Mouse (Mus musculus): ENCODE data around the gene Efcab1. TPM values are rescaled to one million over a fixed set of nuclear protein-coding genes. Genes with fewer than 3 reads are reported as not detected.
"Not testable (repeated sequence)": the region's sequence is repeated elsewhere in the genome, so short reads cannot be mapped to it uniquely, and the experiment has no call there.

Efcab1 gene
- polyA plus RNA-seq, 1 experiment from 2014 or later, result 0.15 TPM

DNA sequence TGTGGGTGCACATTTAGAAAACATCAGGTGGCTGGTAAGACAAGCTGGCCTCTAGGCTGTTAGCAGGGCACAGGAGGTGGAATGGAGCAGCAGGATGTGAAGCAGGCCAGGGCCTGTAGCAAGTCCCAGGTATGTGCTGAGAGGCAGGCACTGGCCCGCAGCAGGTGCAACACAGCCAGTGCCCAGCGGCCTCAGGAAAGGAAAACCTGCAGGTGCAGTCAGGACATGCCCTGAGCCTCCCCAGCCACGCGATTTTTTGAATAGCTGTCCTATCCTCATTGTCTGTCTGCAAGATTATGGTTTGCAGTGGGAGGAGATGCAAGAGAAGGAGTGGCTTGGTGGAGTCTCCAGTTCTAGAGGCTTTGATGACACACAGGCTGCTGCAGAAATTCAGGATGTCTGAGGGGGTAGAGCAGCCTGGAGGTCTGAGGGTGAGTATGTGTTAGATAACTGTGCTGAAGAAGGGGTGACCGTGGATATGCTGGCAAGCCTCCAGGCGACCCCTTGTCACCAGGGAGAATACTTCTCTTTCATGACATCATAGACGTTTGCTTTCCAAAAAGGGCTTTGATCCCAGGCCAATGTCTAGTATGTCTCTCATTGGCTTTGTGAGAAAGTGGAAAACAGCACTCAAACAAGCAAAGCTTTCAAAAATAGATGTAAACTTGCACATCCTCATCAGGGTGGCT is 30.2 kb downstream of the Efcab1 start:
- H3K27me3 ChIP-seq (ENCODE audit: control insufficient read depth, insufficient read depth, low read depth, low read length); H3K9me3 ChIP-seq (replicated peaks; ENCODE audit: control insufficient read depth, low read length); ATAC-seq (ENCODE audit: low read depth); H3K4me3 ChIP-seq (ENCODE audit: low read depth, low read length); H3K4me1 ChIP-seq (ENCODE audit: control insufficient read depth, low read depth, low read length); H3K9ac ChIP-seq (ENCODE audit: low read depth, low read length); H3K27ac ChIP-seq (ENCODE audit: low read length); H3K4me2 ChIP-seq (ENCODE audit: low read depth, low read length); H3K36me3 ChIP-seq (ENCODE audit: control insufficient read depth, insufficient read depth): not testable (repeated sequence)
- WGBS (ENCODE audit: insufficient replicate concordance), result 42% methylated on average over 7 of the region's 7 CpGs

DNA sequence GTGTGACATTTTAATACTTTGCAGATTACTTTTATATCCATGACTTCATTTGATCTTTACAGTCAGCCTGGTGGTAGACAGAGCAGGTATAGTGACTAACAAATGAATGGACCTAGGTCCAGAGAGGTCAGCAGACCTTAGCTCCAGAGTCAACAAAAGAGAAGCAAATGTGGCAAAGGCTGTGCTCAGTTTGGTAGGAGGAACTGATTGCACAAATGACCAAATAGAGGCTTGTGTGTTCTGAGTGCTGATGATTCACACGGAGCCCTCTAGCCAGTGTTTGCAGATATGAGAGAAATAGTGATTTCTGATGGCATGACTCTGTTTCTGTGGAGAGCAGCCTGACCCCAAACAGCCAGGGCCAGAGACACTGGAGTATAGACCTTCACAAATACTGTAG is 33.1 kb downstream of the Efcab1 start:
- H3K36me3 ChIP-seq (ENCODE audit: control insufficient read depth, insufficient read depth), result no peaks in the 10 kb centered on the region
- H3K4me3 ChIP-seq (ENCODE audit: low read depth, low read length), result no peak overlapping the region
- WGBS (ENCODE audit: insufficient replicate concordance), result 26% methylated on average over 1 of the region's 1 CpGs
- no peak overlapping the region for H3K4me2 ChIP-seq (ENCODE audit: low read depth, low read length)
- H3K9ac ChIP-seq (ENCODE audit: low read depth, low read length), result no peak overlapping the region
- H3K27ac ChIP-seq (ENCODE audit: low read length), result peak overlapping the region; percentile 72
- H3K27me3 ChIP-seq (ENCODE audit: control insufficient read depth, insufficient read depth, low read depth, low read length), result no peaks in the 10 kb centered on the region
- H3K9me3 ChIP-seq (replicated peaks; ENCODE audit: control insufficient read depth, low read length), result no peaks in the 10 kb centered on the region
- peak; percentile 91 for ATAC-seq (ENCODE audit: low read depth)
- H3K4me1 ChIP-seq (ENCODE audit: control insufficient read depth, low read depth, low read length), result no peaks in the 10 kb centered on the region

DNA sequence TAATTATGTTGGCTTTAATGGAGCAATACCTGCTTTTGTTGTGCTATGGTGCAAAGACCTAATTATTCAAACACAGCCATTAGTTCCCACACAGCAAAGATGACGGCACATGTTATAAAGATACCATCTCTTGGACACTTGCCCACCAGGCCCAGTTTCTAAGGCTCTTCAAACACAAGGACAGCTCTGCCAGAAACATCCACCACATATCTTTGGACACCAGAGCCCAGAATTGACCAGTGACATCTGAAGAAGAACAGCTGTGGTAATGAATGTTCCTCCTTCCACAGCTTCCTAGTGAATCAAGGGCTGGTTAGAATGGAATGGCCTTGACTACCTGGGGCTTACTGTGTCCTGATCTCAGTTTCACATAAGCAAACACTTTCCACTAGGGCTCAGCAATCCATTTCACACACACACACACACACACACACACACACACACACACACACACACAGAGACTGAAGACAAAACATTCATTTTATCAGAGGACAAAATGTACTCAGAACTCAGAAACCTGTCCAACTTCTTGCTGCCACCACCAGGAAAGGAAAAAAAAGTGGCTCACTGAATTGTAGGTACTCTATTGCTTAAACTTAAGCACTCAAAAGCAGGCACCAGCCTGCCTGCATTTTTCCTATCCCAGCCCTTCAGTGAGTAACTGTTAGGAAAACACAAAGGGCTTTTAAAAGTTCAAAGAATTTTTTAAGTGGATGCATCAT is 33.7 kb downstream of the Efcab1 start:
- Histone ChIP-seq H3K4me1 (ENCODE audit: control insufficient read depth, low read depth, low read length) (no peaks in the 10 kb centered on the region), H3K9ac (ENCODE audit: low read depth, low read length) (no peak overlapping the region), H3K4me2 (ENCODE audit: low read depth, low read length) (no peak overlapping the region), H3K36me3 (ENCODE audit: control insufficient read depth, insufficient read depth) (no peaks in the 10 kb centered on the region), H3K9me3 (replicated peaks; ENCODE audit: control insufficient read depth, low read length) (no peaks in the 10 kb centered on the region), H3K4me3 (ENCODE audit: low read depth, low read length) (no peak overlapping the region), H3K27ac (ENCODE audit: low read length) (peak overlapping the region; percentile 72), H3K27me3 (ENCODE audit: control insufficient read depth, insufficient read depth, low read depth, low read length) (no peaks in the 10 kb centered on the region)
- WGBS (ENCODE audit: insufficient replicate concordance), result 38% methylated on average over 1 of the region's 1 CpGs
- peak; percentile 3; the same call in 1 of the 2 replicates for ATAC-seq (ENCODE audit: low read depth)

DNA sequence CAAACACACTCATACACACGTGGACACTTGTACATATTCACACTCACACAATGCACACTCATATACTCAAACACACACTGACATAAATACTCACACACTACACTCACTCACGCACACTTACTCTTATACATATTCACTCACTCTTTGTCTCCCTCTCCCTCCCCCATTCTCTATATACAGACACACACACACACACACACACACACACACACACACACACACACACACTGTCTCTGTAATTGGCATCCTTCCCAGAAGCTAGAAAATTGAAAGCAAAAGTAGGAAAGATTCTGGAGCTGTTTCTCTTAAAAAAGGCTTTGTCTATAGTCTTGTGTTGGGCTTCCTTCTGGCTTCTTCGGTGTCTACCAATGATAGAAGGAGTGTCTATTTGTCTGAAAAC is 34.5 kb downstream of the Efcab1 start:
- no peak for ATAC-seq (ENCODE audit: low read depth)
- H3K27ac ChIP-seq (ENCODE audit: low read length), result no peak overlapping the region; the same call in 1 of the 2 replicates
- no peaks in the 10 kb centered on the region for H3K36me3 ChIP-seq (ENCODE audit: control insufficient read depth, insufficient read depth)
- no peaks in the 10 kb centered on the region for H3K9me3 ChIP-seq (replicated peaks; ENCODE audit: control insufficient read depth, low read length)
- no peak overlapping the region for H3K4me2 ChIP-seq (ENCODE audit: low read depth, low read length)
- H3K27me3 ChIP-seq (ENCODE audit: control insufficient read depth, insufficient read depth, low read depth, low read length), result no peaks in the 10 kb centered on the region
- WGBS (ENCODE audit: insufficient replicate concordance), result 45% methylated on average over 3 of the region's 3 CpGs
- H3K4me3 ChIP-seq (ENCODE audit: low read depth, low read length), result no peak overlapping the region
- no peaks in the 10 kb centered on the region for H3K4me1 ChIP-seq (ENCODE audit: control insufficient read depth, low read depth, low read length)
- H3K9ac ChIP-seq (ENCODE audit: low read depth, low read length), result no peak overlapping the region

DNA sequence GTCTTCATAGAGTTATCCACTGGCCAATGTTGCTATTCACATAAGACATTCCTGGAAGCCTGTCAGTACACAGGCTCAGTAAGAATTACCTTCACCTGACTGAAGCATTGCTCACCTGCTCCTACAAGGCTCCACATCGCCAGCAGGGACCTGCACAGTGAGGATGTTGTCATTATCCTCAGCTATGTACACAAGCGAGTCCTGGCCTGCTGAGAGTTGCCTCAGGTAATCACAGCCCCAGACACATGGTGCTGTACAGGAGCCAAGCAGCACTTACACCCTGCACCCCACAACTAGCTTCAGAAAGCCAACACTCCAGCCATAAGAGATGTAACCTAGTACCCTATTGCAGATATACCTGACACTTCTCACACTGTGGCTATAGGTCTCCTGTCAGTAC is 37.1 kb downstream of the Efcab1 start:
- no peak overlapping the region for H3K27ac ChIP-seq (ENCODE audit: low read length)
- no peak for ATAC-seq (ENCODE audit: low read depth)
- no peak overlapping the region for H3K9ac ChIP-seq (ENCODE audit: low read depth, low read length)
- H3K4me2 ChIP-seq (ENCODE audit: low read depth, low read length), result no peak overlapping the region
- no peaks in the 10 kb centered on the region for H3K36me3 ChIP-seq (ENCODE audit: control insufficient read depth, insufficient read depth)
- no peaks in the 10 kb centered on the region for H3K9me3 ChIP-seq (replicated peaks; ENCODE audit: control insufficient read depth, low read length)
- H3K4me3 ChIP-seq (ENCODE audit: low read depth, low read length), result no peak overlapping the region
- no peaks in the 10 kb centered on the region for H3K27me3 ChIP-seq (ENCODE audit: control insufficient read depth, insufficient read depth, low read depth, low read length)
- no peaks in the 10 kb centered on the region for H3K4me1 ChIP-seq (ENCODE audit: control insufficient read depth, low read depth, low read length)
- 55% methylated on average over 2 of the region's 2 CpGs for WGBS (ENCODE audit: insufficient replicate concordance)

DNA sequence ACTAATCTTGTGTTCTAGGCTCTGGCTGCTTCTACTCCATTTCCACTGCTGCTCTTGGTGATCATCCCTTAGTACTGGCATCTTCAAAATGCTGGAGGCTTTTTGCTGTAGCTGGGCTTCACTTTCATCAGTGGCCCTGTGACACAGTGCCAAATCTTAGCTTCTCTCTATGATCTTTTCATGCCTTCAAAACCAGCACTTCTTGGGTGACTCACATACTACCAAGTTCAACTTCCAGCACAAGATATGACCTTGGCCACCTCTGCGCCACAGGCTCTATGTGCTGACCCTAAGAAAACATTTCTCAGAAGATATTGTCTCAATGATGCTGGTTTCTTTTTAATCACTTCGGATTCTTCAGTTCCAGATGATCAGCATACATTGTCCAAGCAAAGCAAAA is 41.2 kb downstream of the Efcab1 start:
- H3K9ac ChIP-seq (ENCODE audit: low read depth, low read length); H3K27me3 ChIP-seq (ENCODE audit: control insufficient read depth, insufficient read depth, low read depth, low read length); H3K9me3 ChIP-seq (replicated peaks; ENCODE audit: control insufficient read depth, low read length); H3K36me3 ChIP-seq (ENCODE audit: control insufficient read depth, insufficient read depth); H3K4me1 ChIP-seq (ENCODE audit: control insufficient read depth, low read depth, low read length); ATAC-seq (ENCODE audit: low read depth); H3K4me3 ChIP-seq (ENCODE audit: low read depth, low read length); H3K27ac ChIP-seq (ENCODE audit: low read length); H3K4me2 ChIP-seq (ENCODE audit: low read depth, low read length): not testable (repeated sequence)
- 55% methylated on average over 2 of the region's 2 CpGs for WGBS (ENCODE audit: insufficient replicate concordance)

DNA sequence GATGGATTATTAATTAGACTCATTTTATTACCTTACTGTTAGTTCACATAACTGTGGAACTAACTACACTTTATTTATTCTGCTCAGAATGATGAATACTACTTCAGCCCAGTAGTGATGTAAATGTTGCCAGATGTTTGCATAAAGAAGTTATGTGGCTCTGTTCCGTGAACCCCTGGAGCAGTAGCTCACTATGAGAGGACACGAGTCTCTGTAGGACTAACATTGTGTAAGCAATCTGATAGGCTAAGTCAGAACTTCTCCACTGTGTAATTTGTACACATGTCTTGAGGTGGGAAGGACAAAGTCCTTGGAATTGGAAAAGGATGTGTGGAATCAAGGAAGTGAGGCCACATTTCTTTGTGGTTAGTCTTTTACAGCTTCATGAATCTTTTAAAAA is 45.5 kb downstream of the Efcab1 start:
- Histone ChIP-seq H3K4me1 (ENCODE audit: control insufficient read depth, low read depth, low read length) (no peaks in the 10 kb centered on the region), H3K4me3 (ENCODE audit: low read depth, low read length) (no peak overlapping the region), H3K9me3 (replicated peaks; ENCODE audit: control insufficient read depth, low read length) (no peaks in the 10 kb centered on the region), H3K27me3 (ENCODE audit: control insufficient read depth, insufficient read depth, low read depth, low read length) (no peaks in the 10 kb centered on the region), H3K36me3 (ENCODE audit: control insufficient read depth, insufficient read depth) (no peaks in the 10 kb centered on the region), H3K4me2 (ENCODE audit: low read depth, low read length) (no peak overlapping the region), H3K9ac (ENCODE audit: low read depth, low read length) (no peak overlapping the region), H3K27ac (ENCODE audit: low read length) (no peak overlapping the region)
- ATAC-seq (ENCODE audit: low read depth), result no peak
- 52% methylated on average over 2 of the region's 2 CpGs for WGBS (ENCODE audit: insufficient replicate concordance)

DNA sequence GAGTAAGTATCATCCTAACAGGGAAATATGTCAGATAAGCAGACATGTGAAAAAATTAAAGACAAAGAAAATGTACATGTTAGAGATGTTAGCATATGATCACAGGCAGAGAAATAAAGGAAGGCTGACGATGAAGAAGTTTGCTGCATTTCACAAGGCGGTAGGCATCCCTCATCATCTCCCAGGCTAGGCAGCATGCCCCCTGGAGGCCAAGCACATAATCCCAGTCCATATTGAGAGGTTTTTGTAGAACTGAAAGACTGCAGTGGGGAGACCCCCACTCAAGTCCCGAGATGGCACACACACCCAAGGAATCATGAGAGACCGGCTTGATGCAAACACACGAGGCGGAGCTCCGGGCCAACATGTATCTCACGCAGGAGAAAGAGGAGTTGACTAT is 53.3 kb downstream of the Efcab1 start:
- Histone ChIP-seq H3K4me2 (ENCODE audit: low read depth, low read length) (no peak overlapping the region), H3K9me3 (replicated peaks; ENCODE audit: control insufficient read depth, low read length) (no peaks in the 10 kb centered on the region), H3K27me3 (ENCODE audit: control insufficient read depth, insufficient read depth, low read depth, low read length) (no peaks in the 10 kb centered on the region), H3K4me3 (ENCODE audit: low read depth, low read length) (no peak overlapping the region), H3K9ac (ENCODE audit: low read depth, low read length) (no peak overlapping the region), H3K36me3 (ENCODE audit: control insufficient read depth, insufficient read depth) (no peaks in the 10 kb centered on the region), H3K4me1 (ENCODE audit: control insufficient read depth, low read depth, low read length) (no peaks in the 10 kb centered on the region), H3K27ac (ENCODE audit: low read length) (no peak overlapping the region)
- ATAC-seq (ENCODE audit: low read depth), result no peak
- 75% methylated on average over 8 of the region's 8 CpGs for WGBS (ENCODE audit: insufficient replicate concordance)

DNA sequence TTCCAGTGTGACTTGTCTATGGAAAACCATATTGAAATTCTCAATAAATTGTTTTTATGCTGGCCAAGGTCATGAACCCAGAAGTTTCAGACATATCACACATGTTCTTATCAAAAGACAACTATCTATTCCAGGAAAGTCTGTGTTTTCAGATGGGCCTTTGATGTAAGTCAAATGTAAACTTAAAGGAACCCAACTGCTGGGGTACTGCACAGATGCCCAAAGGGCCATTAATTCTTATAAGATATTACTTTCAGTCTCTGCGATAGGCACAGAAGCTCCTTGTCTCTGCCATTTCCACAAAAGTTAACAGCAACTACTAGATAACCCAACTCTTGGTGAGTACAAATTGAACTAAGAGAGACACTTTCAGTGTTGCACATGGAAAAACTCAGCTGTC is 67.3 kb downstream of the Efcab1 start:
- H3K4me3 ChIP-seq (ENCODE audit: low read depth, low read length), result no peak overlapping the region
- H3K9me3 ChIP-seq (replicated peaks; ENCODE audit: control insufficient read depth, low read length), result no peaks in the 10 kb centered on the region
- WGBS (ENCODE audit: insufficient replicate concordance), result 75% methylated on average over 1 of the region's 1 CpGs
- no peaks in the 10 kb centered on the region for H3K4me1 ChIP-seq (ENCODE audit: control insufficient read depth, low read depth, low read length)
- H3K36me3 ChIP-seq (ENCODE audit: control insufficient read depth, insufficient read depth), result no peaks in the 10 kb centered on the region
- H3K27me3 ChIP-seq (ENCODE audit: control insufficient read depth, insufficient read depth, low read depth, low read length), result no peaks in the 10 kb centered on the region
- ATAC-seq (ENCODE audit: low read depth), result no peak
- H3K27ac ChIP-seq (ENCODE audit: low read length), result no peak overlapping the region
- no peak overlapping the region for H3K9ac ChIP-seq (ENCODE audit: low read depth, low read length)
- H3K4me2 ChIP-seq (ENCODE audit: low read depth, low read length), result no peak overlapping the region

Data from liver, embryonic 16.5 days (tissue).